Mouse (Mus musculus): ENCODE measurements around the gene Alpl. TPM values are rescaled to one million over a fixed set of nuclear protein-coding genes. Genes with fewer than 3 reads are reported as not detected.

Gene Alpl
- total and polyA plus RNA-seq, 2 experiments from 2014 or later, result 10.1 to 11.2 TPM

DNA sequence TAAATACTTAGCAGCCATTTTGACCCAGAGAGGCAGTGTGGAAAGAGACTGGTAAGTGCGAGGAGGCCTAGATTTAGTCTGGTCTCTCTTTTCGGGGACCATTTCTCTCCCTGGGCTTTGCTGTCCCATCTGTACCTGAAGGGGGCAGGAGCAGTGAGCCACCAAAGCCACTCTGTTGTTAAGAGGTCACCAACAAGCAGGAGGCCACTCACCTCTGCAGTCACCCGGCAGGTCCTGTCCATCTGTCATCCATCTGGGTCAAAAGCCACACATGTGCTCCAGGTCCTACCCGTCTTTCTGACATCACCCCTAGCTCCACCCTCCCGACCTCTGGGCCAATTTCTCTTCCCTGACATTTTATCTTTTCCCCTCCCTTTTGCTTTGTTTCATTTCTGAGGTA, 14.2 kb downstream of the Alpl start:
- no peak overlapping the region for H3K9ac ChIP-seq
- peaks cover 3% of the 10 kb centered on the region; the same call in 1 of the 2 replicates for H3K4me1 ChIP-seq (ENCODE audit: insufficient read depth)
- WGBS, result 94% methylated on average over 5 of the region's 5 CpGs
- no peak overlapping the region for H3K4me2 ChIP-seq (ENCODE audit: low read depth)
- H3K9me3 ChIP-seq (ENCODE audit: low read length), result no peaks in the 10 kb centered on the region
- no peaks in the 10 kb centered on the region for H3K27me3 ChIP-seq (ENCODE audit: insufficient read depth, low read length)
- DNase-seq, result no peak
- H3K36me3 ChIP-seq (ENCODE audit: insufficient read depth), result no peaks in the 10 kb centered on the region
- no peak for ATAC-seq
- no peak for TF ChIP-seq CTCF (IDR thresholded peaks at IDR 0.05; ENCODE audit: low read depth)
- H3K4me3 ChIP-seq (ENCODE audit: low read depth, low read length), result no peak overlapping the region
- no peak overlapping the region for H3K27ac ChIP-seq (ENCODE audit: low read depth, low read length)

DNA sequence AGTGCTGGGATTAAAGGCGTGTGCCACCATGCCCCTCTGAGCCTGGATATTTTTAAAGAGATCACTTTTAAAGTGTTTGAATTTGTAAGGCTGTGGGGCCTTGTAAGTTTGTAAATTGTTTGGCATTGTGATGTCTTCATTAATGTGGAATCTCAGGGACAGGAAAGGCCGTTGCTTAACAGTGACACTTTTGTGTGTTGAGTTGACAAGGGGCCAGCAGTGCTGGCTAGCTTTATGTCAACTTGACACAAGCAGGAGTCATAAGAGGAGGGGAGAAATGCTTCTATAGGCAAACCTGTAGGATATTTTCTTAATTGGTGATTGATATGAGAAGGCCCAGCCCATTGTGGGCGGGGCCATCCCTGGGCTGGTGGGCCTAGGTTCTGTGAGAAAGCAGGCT, 15.2 kb downstream of the Alpl start:
- H3K27ac ChIP-seq (ENCODE audit: low read depth, low read length), result no peak overlapping the region
- H3K9ac ChIP-seq, result no peak overlapping the region
- H3K4me1 ChIP-seq (ENCODE audit: insufficient read depth), result peaks cover 3% of the 10 kb centered on the region; the same call in 1 of the 2 replicates
- DNase-seq (no peak), ATAC-seq (no peak)
- no peaks in the 10 kb centered on the region for H3K9me3 ChIP-seq (ENCODE audit: low read length)
- no peak overlapping the region for H3K4me2 ChIP-seq (ENCODE audit: low read depth)
- H3K27me3 ChIP-seq (ENCODE audit: insufficient read depth, low read length), result no peaks in the 10 kb centered on the region
- 62% methylated on average over 3 of the region's 3 CpGs for whole genome bisulfite sequencing
- no peaks in the 10 kb centered on the region for H3K36me3 ChIP-seq (ENCODE audit: insufficient read depth)
- H3K4me3 ChIP-seq (ENCODE audit: low read depth, low read length), result no peak overlapping the region
- TF ChIP-seq CTCF (IDR thresholded peaks at IDR 0.05; ENCODE audit: low read depth), result no peak

- H3K9me3 ChIP-seq (ENCODE audit: low read length), result no peaks in the 10 kb centered on the region
- no peak overlapping the region for H3K4me2 ChIP-seq (ENCODE audit: low read depth)
- no peak overlapping the region for H3K9ac ChIP-seq
- no peak overlapping the region for H3K27ac ChIP-seq (ENCODE audit: low read depth, low read length)
- DNase-seq (no peak), ATAC-seq (peak; percentile 50; the same call in 1 of the 2 replicates)
- H3K27me3 ChIP-seq (ENCODE audit: insufficient read depth, low read length), result no peaks in the 10 kb centered on the region
- H3K4me1 ChIP-seq (ENCODE audit: insufficient read depth), result peaks cover 3% of the 10 kb centered on the region; the same call in 1 of the 2 replicates
- WGBS, result 64% methylated on average over 17 of the region's 17 CpGs
- no peak for TF ChIP-seq CTCF (IDR thresholded peaks at IDR 0.05; ENCODE audit: low read depth)
- H3K4me3 ChIP-seq (ENCODE audit: low read depth, low read length), result no peak overlapping the region
- H3K36me3 ChIP-seq (ENCODE audit: insufficient read depth), result no peaks in the 10 kb centered on the region
Measured at GRCm38 (mm10) chr4:137778397-137779184, 17.6 kb downstream of the Alpl start.

- no peak for ATAC-seq
- 86% methylated on average over 4 of the region's 4 CpGs for WGBS
- no peaks in the 10 kb centered on the region for H3K27me3 ChIP-seq (ENCODE audit: insufficient read depth, low read length)
- no peak overlapping the region for H3K9ac ChIP-seq
- no peaks in the 10 kb centered on the region for H3K36me3 ChIP-seq (ENCODE audit: insufficient read depth)
- no peaks in the 10 kb centered on the region for H3K9me3 ChIP-seq (ENCODE audit: low read length)
- H3K4me1 ChIP-seq (ENCODE audit: insufficient read depth), result no peaks in the 10 kb centered on the region
- no peak overlapping the region for H3K4me2 ChIP-seq (ENCODE audit: low read depth)
- no peak for DNase-seq
- no peak for TF ChIP-seq CTCF (IDR thresholded peaks at IDR 0.05; ENCODE audit: low read depth)
- H3K4me3 ChIP-seq (ENCODE audit: low read depth, low read length), result no peak overlapping the region
- no peak overlapping the region for H3K27ac ChIP-seq (ENCODE audit: low read depth, low read length)
Measured at GRCm38 (mm10) chr4:137777866-137778265, 18.3 kb downstream of the Alpl start.

DNA sequence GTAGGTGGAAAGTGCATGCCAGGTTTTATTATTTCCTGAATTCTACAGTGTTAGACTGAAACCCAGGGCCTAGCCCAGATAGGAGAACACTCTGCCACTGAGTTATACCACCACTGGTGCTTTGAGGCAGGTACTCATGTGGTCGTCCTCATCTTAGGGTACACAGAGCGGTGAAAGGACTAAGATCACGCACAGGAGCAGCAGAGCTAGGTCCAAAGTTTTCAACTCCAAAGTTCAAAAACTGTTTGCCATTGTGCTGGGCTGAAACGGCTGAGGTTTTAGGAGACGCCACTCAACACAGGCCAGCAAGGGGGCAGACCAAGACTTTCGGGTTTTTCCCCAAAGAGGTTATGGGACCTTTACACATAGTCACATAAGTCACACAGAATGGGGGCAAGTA, 21.7 kb downstream of the Alpl start:
- WGBS, result 86% methylated on average over 6 of the region's 6 CpGs
- ATAC-seq (no peak), DNase-seq (no peak)
- Histone ChIP-seq H3K4me2 (ENCODE audit: low read depth) (no peak overlapping the region), H3K36me3 (ENCODE audit: insufficient read depth) (no peaks in the 10 kb centered on the region), H3K27me3 (ENCODE audit: insufficient read depth, low read length) (no peaks in the 10 kb centered on the region), H3K27ac (ENCODE audit: low read depth, low read length) (no peak overlapping the region), H3K9me3 (ENCODE audit: low read length) (no peaks in the 10 kb centered on the region), H3K9ac (no peak overlapping the region), H3K4me3 (ENCODE audit: low read depth, low read length) (no peak overlapping the region), H3K4me1 (ENCODE audit: insufficient read depth) (no peaks in the 10 kb centered on the region)
- TF ChIP-seq CTCF (IDR thresholded peaks at IDR 0.05; ENCODE audit: low read depth), result no peak

DNA sequence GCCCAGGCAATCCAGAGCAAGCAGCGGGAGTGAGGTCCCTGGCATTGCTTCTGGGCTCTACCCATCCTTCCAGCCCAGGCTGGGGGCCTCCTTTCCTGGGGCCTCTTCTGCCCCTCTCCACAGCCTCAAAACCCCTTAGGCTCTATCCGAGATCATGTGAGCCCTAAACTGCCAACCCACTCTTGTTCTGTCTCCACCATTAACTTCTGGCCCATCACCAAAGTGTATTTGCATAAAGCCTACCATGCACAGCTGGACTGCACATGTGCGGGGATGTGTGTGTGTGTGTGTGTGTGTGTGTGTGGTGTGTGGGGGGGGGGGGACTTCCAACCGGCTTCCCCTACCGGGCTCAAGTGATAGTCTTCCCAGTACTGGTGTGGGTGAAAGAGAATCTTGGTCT, 22.2 kb downstream of the Alpl start:
- WGBS, result 60% methylated on average over 5 of the region's 5 CpGs
- no peak for ATAC-seq

DNA sequence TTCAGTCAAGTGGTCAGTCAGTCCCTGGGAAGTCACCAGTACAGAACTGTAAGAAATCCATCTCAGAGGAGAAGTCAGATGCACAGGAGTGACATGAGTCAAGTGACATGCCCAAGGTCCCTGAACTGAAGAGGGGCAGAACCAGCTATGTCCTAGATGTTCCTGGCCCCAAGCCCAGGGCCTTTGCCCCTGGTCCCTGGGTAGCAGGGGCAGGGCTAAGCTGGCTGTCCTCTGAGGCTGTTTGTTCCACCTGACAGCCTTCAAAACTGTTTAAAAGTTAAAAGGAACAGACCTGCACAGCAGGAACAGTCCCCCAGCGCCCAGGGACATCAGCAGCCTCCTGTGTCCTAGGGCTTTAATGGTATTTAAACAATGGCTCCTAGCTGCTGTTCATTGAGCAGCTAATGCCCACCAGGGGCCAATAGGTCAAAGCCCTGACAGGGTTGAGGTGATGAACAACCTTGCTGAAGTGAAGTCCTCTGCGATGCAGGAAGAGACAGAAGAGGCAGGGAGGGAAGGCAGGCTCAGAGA, 22.8 kb downstream of the Alpl start:
- TF ChIP-seq CTCF (IDR thresholded peaks at IDR 0.05; ENCODE audit: low read depth), result no peak
- 20% methylated on average over 2 of the region's 2 CpGs for WGBS

More for the DNA sequence above, 22.2 kb downstream of the Alpl start:
- Histone ChIP-seq H3K9ac (no peak overlapping the region), H3K4me3 (ENCODE audit: low read depth, low read length) (no peak overlapping the region), H3K9me3 (ENCODE audit: low read length) (no peaks in the 10 kb centered on the region), H3K27me3 (ENCODE audit: insufficient read depth, low read length) (no peaks in the 10 kb centered on the region), H3K27ac (ENCODE audit: low read depth, low read length) (no peak overlapping the region), H3K4me1 (ENCODE audit: insufficient read depth) (no peaks in the 10 kb centered on the region), H3K36me3 (ENCODE audit: insufficient read depth) (no peaks in the 10 kb centered on the region), H3K4me2 (ENCODE audit: low read depth) (no peak overlapping the region)
- TF ChIP-seq CTCF (IDR thresholded peaks at IDR 0.05; ENCODE audit: low read depth), result no peak
- DNase-seq, result no peak

More for the DNA sequence above, 22.8 kb downstream of the Alpl start:
- no peaks in the 10 kb centered on the region for H3K27me3 ChIP-seq (ENCODE audit: insufficient read depth, low read length)
- no peak overlapping the region for H3K27ac ChIP-seq (ENCODE audit: low read depth, low read length)
- no peak for ATAC-seq
- H3K4me2 ChIP-seq (ENCODE audit: low read depth), result no peak overlapping the region
- no peak overlapping the region for H3K4me3 ChIP-seq (ENCODE audit: low read depth, low read length)
- H3K9ac ChIP-seq, result no peak overlapping the region
- no peaks in the 10 kb centered on the region for H3K36me3 ChIP-seq (ENCODE audit: insufficient read depth)
- no peaks in the 10 kb centered on the region for H3K9me3 ChIP-seq (ENCODE audit: low read length)
- H3K4me1 ChIP-seq (ENCODE audit: insufficient read depth), result no peaks in the 10 kb centered on the region
- DNase-seq, result no peak
